Mouse (Mus musculus): Measurements from ENCODE around the gene Ampd1. TPM values are rescaled to one million over a fixed set of nuclear protein-coding genes. Genes with fewer than 3 reads are reported as not detected.

Ampd1 gene
- 1,000 to 10,000 TPM in 1 of 2 experiments, 100 to 1,000 TPM in 1; 892 to 1,174 TPM for total RNA-seq (2021)
- long read RNA-seq, experiment 1, partial matches to known transcripts: 99 of 298 reads
- long read RNA-seq, experiment 1, other reads (novel, unspliced or antisense): 199 of 298 reads
- long read RNA-seq, experiment 2, partial matches to known transcripts: 86 of 397 reads
- long read RNA-seq, experiment 2, other reads (novel, unspliced or antisense): 311 of 397 reads

GRCm38 (mm10) chr3:103073771-103074170, at the start of gene Ampd1:
TSS of gene Ampd1 (plus strand) at chr3:103074014.
- DNase-seq: no peak

DNA sequence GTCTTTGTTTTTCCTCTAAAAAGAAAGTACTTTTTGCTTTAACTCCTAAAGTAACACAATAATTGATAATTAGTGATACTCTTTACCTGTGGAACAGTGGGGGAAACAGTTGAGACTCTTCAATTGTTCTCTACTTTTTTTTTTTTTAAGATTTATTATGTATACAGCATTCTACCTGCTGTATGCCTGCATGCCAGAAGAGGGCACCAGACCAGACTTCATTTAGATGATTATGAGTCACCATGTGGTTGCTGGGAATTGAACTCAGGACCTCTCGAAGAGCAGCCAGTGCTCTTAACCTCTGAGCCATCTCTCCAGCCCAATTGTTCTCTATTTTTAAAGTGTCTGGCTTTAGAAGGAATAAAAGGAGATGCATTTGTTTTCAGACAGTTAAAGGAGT, 47.6 kb upstream of the Ampd1 start:
- no peak for DNase-seq

DNA sequence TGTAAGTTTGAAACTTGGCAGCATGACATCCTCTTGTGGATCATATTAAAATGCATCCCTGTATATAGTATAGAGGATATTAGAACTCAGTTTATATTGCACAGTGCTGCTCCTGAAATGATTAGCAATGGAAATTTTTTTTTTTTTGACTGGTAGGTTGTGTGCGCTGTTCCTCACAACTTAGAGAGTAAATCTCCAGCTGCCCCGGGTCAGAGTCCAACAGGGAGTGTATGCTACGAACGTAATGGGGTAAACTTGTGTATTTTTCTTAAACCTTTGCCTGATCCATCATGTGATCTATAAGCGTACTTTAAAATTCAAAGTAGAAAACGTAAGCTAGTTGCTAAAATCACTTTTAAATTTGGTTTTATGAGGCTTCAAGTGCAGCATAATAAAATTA, 33.5 kb upstream of the Ampd1 start:
- no peak for DNase-seq

DNA sequence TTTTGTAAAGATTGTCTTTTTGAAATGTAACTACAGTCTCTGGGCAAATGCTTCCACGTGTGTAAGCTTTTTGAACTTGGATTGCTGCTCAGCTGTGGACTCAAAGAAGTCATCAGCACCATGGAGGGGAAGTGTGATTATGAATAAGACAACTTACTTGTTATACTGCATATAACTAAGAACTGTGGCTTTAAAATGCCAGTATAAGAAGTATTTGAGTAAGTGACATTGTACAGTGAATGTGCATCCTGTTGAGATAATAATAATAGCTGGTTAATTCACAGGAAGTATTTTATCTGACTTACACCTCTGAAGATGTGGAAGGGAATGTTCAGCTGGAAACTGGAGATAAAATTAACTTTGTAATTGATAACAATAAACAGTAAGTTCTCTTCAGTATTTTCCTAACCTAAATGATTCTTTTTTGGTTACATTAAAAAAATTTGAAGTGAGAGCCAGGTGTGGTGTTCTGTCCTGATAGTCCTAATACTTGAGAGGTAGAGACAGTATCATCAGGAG, 32.9 kb upstream of the Ampd1 start:
- DNase-seq: no peak

- DNase-seq: no peak
Measured at GRCm38 (mm10) chr3:103056016-103056595, 17.7 kb upstream of the Ampd1 start.

DNA sequence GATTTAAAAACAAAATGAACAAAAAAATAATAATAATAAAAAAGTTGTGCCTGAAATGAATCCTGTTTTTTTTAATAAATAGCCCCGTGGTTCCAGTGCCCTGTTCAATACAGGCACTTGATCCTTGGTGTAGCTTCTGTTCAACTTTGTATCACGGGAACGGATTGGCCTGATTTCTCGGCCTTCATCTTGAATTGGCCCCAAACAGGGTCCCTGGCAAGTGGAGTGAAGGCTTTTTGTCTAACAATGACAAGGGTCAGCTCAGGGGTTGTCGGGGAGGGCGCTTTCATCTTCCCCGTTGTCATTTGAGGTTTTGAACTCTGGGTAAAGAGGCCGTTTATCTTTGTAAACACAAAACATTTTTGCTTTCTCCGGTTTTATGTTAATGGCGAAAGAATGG, 16.1 kb upstream of the Ampd1 start:
- DNase-seq: no peak

DNA sequence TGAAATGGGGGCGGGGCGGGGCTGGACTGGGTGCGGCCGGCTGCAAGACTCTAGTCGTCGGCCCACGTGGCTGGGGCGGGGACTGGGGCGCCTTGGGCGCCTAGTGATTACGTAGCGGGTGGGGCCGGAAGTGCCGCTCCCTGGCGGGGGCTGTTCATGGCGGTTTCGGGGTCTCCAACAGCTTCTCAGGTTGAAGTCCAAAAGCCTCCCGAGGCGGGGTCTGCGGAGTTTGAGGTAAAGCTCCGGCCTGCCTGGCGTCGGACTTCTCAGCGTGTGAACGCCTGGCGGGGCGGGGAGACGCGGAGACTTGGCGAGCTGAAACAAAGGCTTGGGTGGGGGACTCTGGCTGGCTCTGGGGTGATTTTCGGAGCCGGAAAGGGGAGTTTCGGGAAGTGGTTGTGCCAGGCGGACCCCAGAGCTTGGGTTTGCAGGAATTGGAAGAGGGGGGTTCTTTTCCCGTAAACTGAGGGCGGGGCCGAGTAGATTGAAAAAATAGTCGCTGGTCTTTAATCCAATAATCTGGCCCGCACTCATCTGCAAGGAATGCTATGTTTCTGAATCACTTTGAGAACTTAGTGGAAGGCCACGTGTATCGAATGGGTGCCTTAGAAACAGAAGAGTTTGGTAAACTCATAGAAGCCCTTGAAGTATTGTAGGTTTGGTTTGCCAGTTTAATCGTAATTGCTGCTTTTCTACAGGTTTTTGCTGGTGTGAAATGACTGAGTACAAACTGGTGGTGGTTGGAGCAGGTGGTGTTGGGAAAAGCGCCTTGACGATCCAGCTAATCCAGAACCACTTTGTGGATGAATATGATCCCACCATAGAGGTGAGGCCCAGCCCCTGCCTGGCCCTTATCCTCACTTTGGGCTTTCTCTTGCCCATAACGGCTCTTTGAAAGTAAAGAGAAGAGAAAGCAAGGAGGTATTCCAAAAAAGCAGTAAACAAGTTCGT, 15.3 kb upstream of the Ampd1 start, which contains the start of gene Nras:
Gene Nras, plus strand, starts transcription at position 79 of the 951 bp plus-strand sequence.
- DNase-seq: peak; percentile 94

DNA sequence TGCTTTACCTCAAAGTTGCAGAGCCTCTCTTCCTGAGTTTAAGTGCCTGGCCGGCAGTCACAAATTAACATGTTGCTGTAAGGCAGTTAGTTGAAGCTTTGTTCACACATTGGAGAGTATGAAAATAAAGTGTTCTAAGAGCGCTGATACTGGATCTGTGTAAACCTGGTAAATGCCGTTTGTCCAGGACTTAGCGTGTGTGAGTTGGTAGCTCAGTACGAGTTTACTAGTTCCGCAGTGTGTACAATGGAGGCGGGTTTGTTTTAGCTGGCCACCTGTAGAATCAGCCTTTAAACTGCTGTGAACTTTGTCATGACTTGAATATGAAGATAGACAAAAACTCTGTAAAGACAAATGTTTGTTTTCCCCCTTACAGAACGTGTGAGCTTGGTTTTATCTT, 6.9 kb upstream of the Ampd1 start:
- DNase-seq: no peak

DNA sequence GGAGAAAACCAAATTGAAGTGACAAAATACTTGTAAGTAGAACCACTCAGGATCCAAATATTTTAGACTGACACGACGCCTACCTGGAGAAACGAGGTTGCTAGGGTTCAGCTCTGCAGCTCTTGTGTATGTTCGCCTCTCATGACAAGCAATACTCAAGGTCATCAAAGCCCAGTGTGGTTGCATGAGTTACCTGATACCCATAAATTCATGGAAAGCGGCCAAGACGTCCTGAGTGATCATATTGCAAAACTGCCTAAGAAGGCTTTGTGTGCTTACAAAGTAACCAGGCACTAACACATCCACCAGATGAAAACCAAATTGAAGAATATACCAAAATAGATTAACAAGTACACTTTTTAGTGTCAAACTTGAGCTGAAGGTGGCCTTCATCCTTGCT, 4.8 kb upstream of the Ampd1 start:
- DNase-seq: no peak

DNA sequence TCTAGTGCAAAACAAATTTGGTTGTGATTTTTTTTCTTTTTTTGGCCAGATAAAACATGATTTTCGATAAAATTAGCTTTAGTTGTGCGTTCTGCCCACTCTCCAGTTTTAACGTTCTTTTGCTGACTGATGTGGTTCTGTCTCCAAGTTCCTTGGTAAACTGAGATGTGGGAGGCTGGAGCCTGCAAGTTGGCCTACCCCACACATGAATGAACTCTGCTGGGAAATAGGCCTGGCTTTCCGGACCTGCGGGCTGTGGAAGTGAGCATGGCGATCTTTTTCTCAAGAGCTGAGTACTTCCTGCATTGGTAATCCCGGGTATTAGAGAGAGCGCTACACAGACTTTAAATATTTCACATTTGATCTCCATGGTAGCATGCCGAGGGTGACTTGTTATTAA, 2.1 kb downstream of the Ampd1 start:
- DNase-seq: no peak

DNA sequence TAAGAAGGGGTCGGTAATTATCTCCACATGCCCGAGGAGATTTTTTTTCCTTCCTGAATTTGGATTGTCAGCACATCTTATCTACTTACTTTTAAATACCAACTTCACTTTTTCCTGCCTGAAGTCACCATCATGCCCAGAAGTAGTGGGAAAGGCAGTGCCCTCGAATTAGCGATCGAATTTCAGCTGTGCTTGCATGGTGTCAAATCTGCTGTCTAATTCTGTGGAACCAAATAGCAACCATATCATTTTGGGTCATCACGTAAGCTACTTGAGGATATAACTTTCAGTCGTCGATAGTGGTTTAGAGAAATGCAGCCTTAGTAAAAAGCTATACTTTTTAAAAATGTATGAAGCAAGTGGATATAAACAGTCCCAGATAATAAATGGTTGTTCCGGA, 2.7 kb downstream of the Ampd1 start:
- no peak for DNase-seq

DNA sequence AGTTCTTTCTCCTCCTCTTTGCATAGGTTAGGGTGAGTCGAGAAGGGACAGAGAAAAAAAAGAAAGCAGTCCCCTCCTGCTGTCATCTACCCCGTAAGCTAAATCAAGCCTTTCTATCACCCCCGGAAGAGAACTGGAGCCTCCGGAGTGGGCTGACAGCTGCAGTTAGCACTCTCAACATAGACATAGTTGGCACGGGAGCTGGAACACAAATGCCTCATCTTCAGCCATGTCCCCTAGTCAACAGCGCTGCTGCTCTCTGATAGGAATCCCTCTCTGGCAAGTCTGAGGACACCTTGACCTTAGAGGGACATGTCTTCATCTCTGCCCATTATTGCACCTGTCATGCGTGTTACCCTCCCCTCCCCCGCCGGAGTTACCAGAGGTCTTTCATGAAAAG, 5.5 kb downstream of the Ampd1 start:
- peak; percentile 67 for DNase-seq

GRCm38 (mm10) chr3:103081051-103081450, 7.2 kb downstream of the Ampd1 start:
- no peak for DNase-seq

DNA sequence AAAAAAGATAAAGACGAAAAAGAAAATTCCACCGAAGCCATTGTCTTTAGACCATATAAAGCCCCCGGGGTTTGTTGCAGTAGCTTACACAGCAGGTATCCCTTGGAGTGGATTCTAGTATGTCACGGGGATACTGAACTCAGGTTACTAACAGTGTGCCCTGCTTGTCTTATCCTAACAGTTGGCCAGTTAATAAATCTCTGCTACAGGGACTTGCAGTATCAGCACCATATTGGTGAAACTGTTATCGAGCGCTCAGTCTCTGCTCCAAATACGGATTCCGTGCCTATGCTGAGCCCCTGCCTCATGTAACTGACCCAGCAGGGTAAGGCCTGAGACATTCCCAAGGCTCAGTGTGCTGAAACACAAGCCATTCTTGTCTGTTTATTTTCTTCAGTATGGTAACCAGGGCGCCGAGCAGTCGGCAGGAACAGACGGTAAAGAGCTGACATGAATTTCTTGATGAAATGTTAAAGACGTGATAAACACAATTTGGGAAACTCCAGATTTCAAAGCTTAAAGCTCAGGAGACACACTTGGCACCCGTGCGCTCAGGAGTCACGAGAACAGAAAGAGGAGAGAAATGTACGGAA, 8.1 kb downstream of the Ampd1 start:
- no peak for DNase-seq

DNA sequence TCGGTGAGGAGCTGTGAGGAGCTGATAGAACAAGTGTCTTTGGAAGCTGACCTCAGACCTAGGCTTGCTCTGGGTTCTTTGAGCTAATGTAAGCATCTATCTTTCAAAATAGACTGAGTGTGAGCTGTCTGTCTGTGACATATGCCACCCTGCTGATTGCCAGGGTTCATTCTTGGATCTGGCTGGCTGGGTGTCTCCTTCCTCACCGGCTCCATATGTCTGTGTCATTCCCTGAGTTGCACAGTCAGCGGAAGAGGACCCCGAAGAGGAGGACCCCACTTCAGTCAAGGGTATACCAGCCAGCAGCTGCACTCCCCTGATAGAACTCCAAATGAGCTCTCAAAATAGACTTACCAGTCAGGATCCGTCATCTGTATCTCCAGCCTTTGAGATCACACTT, 8.9 kb downstream of the Ampd1 start:
- DNase-seq: peak; percentile 59

- no peak for DNase-seq
Measured at GRCm38 (mm10) chr3:103085986-103086385, 12.2 kb downstream of the Ampd1 start.

DNA sequence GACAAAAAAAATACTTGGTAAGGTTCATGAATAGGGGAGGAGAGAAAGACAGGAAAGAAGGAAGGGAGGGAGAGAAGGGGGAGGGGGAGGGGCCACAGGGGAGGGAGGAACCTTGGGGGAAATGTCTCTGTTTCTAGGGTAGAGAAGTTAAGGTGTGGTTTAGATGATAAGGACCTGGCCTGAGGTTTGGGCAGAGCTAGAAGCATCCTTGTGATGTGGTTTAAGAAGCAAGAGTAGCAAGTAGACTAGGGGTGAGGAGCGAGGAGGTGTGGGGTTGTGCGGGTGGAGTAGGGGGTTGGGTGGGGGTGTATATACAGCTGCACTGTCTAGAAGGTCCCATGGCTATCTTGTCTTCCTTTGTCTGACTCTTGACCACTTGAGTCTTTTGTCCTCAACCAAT, 17.9 kb downstream of the Ampd1 start:
- DNase-seq: no peak

DNA sequence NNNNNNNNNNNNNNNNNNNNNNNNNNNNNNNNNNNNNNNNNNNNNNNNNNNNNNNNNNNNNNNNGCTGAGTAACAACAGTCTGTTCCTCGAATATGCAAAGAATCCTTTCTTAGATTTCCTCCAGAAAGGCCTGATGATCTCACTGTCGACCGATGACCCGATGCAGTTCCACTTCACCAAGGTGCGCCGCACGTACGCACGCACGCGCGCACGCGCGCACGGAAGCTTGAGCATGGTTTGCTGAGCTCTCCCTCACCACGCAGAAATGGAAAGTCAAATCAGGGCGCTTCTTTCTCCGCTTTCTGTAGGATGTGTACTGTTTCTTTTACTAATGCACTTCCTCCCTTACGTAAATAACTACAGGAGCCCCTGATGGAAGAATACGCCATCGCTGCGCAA, 24.8 kb downstream of the Ampd1 start:
- DNase-seq: no peak

DNA sequence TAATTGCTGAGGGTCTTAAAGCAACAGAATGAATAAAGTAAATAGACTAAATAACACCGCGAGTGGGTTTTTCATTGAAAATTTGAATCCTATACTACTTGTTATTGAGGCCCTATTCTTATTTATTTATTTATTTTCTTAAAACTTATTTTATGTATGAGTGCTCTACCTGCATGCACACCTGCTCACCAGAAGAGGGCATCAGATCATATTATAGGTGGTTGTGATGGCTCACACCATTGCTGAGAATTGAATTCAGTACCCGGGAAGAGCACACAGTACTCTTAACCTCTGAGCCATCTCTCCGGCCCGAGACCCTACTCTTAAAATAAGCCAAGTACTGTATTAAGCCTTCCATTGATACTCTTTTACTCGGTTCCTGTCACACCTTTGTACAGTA, 25.9 kb downstream of the Ampd1 start:
- DNase-seq: no peak

DNA sequence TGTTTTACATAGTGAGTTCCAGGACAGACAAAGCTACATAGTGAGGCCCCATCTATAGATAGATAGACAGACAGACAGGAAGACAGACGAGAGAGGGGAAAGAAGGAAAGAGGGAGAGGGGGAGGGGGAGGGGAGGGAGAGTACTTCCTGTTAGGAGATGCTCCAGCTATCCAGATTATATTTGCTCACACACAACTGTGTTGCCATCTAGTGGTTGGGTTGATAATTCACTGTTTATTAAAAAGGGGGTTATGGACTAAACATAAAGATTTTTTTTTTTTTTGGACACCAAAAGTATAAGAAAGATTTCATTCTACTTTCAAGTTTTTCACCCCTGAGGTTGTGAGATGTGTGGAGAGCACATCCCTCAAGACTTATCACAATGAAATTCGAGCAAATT, 26.9 kb downstream of the Ampd1 start:
- no peak for DNase-seq

- no peak for DNase-seq
Measured at GRCm38 (mm10) chr3:103101194-103101593, 27.4 kb downstream of the Ampd1 start.

DNA sequence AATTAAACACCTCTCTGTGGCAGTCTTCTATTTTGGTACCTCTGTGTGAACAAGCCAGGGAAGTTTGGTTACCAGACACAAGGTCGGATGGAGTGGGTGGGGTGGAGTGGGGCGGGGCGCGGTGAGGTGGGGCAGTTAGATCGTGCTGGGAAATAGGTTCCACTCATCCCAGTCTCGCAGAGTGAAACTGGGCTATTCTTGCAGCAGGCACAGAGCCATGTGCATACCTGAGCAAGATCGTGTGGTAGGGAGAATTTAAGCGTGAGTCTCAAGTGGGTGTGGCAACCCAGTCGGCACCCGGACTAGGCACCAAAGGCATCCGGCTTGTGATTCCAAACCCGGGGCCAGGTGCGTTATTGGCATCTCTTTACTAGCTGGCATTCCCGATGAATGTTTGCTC, 28.1 kb downstream of the Ampd1 start:
- no peak for DNase-seq

All from gastrocnemius, postnatal 25 days (tissue).